Mouse (Mus musculus) CH12.LX (cell line): Measurements from ENCODE around the gene Cacnb3.

Experiments used
- CHD1 ChIP-seq: IDR thresholded peaks from 2 replicates; pipeline ENCODE4 v1.6.1; 2012; ENCODE audit warnings: low read depth, low read length, improper control_type of control experiment, inconsistent platforms
- CTCF ChIP-seq, 2 experiments: IDR thresholded peaks in 1 of 2; conservative IDR thresholded peaks in 1 of 2; 2 replicates each; pipeline ENCODE4 v1.5.1; 2011 to 2012; ENCODE audit warnings: low read depth in 2 of 2, low read length in 2 of 2, improper control_type of control experiment in 1 of 2, inconsistent platforms in 1 of 2, mild to moderate bottlenecking in 1 of 2, moderate library complexity in 1 of 2
- KAT2A ChIP-seq: IDR thresholded peaks from 2 replicates; pipeline ENCODE4 v1.6.1; 2012; ENCODE audit warnings: low read length, improper control_type of control experiment, inconsistent platforms; ENCODE audit not compliant: insufficient replicate concordance
- MAFK ChIP-seq: IDR thresholded peaks from 2 replicates; pipeline ENCODE4 v1.6.1; 2011; ENCODE audit warnings: low read length, improper control_type of control experiment; ENCODE audit not compliant: insufficient replicate concordance
- MAX ChIP-seq: IDR thresholded peaks from 2 replicates; pipeline ENCODE4 v1.6.1; 2011; ENCODE audit warnings: low read length, improper control_type of control experiment
- MEF2A ChIP-seq: IDR thresholded peaks from 2 replicates; pipeline ENCODE4 v1.6.1; 2014; ENCODE audit warnings: low read depth, mild to moderate bottlenecking, inconsistent platforms, low read length, improper control_type of control experiment, borderline replicate concordance
- NRF1 ChIP-seq: IDR thresholded peaks from 2 replicates; pipeline ENCODE4 v1.6.1; 2014; ENCODE audit warnings: low read depth, mild to moderate bottlenecking, inconsistent platforms, low read length, improper control_type of control experiment, moderate library complexity
- POLR2A ChIP-seq: IDR thresholded peaks from 2 replicates; pipeline ENCODE4 v1.6.1; 2011; ENCODE audit warnings: low read depth, mild to moderate bottlenecking, improper control_type of control experiment, low read length
- SMC3 ChIP-seq: IDR thresholded peaks from 2 replicates; pipeline ENCODE4 v1.6.1; 2011; ENCODE audit warnings: low read depth, low read length, improper control_type of control experiment
- TCF12 ChIP-seq: IDR thresholded peaks from 2 replicates; pipeline ENCODE4 v1.6.1; 2014; ENCODE audit warnings: low read depth, mild to moderate bottlenecking, inconsistent platforms, low read length, improper control_type of control experiment
- USF1 ChIP-seq: IDR thresholded peaks from 2 replicates; pipeline ENCODE4 v1.6.1; 2014; ENCODE audit warnings: low read depth, mild to moderate bottlenecking, inconsistent platforms, low read length, improper control_type of control experiment
- ZKSCAN1 ChIP-seq: IDR thresholded peaks from 2 replicates; pipeline ENCODE4 v1.6.1; 2012; ENCODE audit warnings: low read depth, inconsistent platforms, low read length, improper control_type of control experiment, borderline replicate concordance
- ZMIZ1 ChIP-seq: IDR thresholded peaks from 2 replicates; pipeline ENCODE4 v1.6.1; 2012; ENCODE audit warnings: low read depth, mild to moderate bottlenecking, inconsistent platforms, low read length, improper control_type of control experiment

- TF ChIP-seq KAT2A (no peak), POLR2A (no peak), MAX (no peak), SMC3 (no peak), CTCF (conservative IDR thresholded peaks at IDR 0.05 in 1 of 2, IDR thresholded peaks at IDR 0.05 in 1 of 2; ENCODE audit: low read depth in 2 of 2, low read length in 2 of 2) (no peak), MEF2A (no peak), TCF12 (no peak), MAFK (no peak), ZKSCAN1 (no peak), ZMIZ1 (no peak), NRF1 (no peak), USF1 (no peak), CHD1 (no peak)
Observed at GRCm38 (mm10) chr15:98591396-98591795, 39.2 kb upstream of the Cacnb3 start.
